Mouse (Mus musculus) brain, adult 2 months (tissue): ENCODE measurements at regions not wholly inside any gene's neighbourhood (a gene's known extent, or its start where the extent isn't known, plus 50 kb on each side); places are given as distances from the start of the nearest gene placed in this dataset.
A peak's percentile ranks its signal among the peaks of the same experiment; 100 is the strongest.

Experiments
- DNase-seq: peaks from one replicate; pipeline ENCODE4 v3.0.0; 2011; ENCODE audit warnings: low read depth, low spot score

DNA sequence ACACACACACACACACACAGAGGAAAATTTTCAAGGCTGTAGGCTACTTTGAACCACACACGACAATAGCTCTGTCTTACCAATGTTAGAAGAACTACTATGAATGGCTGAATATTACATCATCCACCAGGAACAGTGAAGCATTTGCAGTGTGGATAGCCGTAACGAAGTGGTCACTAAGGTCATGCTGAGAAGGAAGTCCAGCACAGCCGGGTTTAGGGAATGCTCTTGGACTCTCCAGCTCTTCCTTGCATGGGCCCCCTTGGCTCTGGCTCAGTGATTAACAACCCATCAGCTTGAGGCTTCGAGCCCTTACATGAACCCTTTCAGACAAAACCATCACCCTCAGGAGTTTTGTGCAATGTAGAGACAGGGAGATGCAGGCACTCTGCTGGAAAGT is 245.3 kb downstream of the Adamts20 start:
- no peak for DNase-seq

GRCm38 (mm10) chr15:94216703-94217102 is 248.5 kb downstream of the Adamts20 start:
- DNase-seq: no peak

GRCm38 (mm10) chr15:94214440-94214839 is 250.8 kb downstream of the Adamts20 start:
- DNase-seq: peak; percentile 35

DNA sequence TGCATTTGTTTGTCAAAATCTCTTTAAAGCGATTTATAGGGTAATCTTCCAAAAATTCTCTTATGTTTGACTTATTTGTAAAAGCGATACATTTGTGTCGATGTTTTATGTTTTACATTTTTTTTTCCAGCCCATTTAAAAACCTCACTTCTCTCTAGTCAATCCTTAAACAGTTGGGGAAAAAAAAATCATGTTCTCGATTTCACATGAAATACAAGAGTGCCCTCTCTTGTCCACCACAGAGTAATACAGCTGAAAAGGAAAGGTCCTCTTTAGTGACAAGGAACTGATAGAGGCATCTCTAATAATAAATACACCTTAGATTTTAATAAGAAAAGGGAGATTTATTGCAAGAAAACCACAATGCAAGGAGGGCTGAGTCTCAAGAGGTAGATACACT is 251.8 kb downstream of the Adamts20 start:
- peak; percentile 55 for DNase-seq

GRCm38 (mm10) chr15:94208476-94208875 is 256.7 kb downstream of the Adamts20 start:
- DNase-seq: no peak

GRCm38 (mm10) chr15:94206454-94206853 is 258.8 kb downstream of the Adamts20 start:
- DNase-seq: no peak

- DNase-seq: no peak
These were observed 259.8 kb downstream of the Adamts20 start for GRCm38 (mm10) chr15:94205309-94205893.

DNA sequence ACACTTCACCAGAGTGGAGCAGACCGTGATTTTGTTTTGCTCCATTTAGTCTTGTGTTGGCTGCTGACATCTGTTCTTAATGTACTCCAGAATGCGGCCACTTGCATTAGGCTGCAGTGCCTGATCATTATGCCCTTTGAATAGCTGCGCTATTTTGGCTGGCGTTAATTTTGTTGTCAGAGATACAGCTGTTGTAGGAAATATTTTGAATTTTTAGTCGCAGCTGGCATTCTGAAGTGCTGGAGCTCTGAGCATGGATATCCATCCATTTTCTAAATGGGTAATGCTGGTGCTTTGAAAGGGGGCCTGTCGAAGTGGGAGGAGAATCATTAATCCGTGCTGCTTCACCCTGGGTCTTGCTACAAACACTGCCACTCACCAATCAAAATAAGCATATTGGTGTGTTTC is 275.1 kb downstream of the Adamts20 start:
- DNase-seq: peak; percentile 55

- DNase-seq: no peak
These were observed 277.6 kb downstream of the Adamts20 start for GRCm38 (mm10) chr15:94187588-94187987.

DNA sequence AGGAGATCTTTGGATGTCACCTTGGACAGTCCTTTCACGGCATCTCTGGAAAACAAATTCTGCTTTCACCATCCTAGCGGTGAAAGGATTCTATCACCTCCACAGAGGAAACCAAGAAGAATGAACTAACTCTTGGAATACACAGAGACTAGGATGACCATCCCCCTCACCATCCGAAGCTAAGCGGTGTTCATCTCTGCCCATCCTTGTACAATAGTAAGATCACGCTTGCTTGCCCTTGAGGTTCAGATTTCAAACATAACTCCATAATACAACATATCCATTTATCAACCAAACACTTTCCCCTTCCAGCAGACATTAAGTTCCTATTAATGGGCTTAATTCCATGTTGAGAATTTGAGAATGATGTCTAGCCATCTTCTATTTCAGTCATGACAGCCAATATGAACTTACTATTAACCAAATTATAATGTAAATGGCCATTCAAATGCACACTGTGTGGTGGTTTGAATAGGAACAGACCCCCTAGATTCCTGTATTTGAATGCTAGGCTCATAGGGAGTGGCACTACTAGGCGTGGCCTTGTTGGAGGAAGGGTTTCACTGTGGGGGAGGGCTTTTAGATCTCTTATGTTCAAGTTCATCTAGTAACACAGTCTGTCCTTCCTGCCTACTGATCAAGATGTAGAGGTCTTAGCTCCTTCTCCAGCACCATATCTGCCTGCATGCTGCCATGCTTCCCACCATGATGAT is 281.4 kb downstream of the Adamts20 start:
- no peak for DNase-seq

DNA sequence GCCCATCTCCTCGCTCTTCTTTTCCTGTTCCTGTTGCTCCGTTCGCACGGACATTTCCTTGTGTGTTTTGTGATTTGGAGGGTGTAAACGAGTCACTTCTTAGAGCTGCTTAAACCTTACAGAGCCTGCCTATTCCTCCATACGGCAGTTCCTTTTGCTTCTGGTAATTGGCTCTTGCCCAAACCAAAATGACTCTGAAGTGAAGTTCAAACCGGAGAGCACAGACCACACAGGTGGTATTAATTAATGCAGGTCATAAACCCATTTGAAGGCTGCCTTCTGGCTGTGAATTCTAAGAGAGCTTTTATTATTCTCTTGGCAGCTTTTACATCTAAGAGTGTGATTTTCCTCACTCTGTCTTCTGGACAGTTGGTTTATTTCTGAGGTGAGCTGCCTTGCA is 291.1 kb downstream of the Adamts20 start:
- no peak for DNase-seq

- DNase-seq: peak; percentile 60
These were observed 304.4 kb downstream of the Adamts20 start for GRCm38 (mm10) chr15:94160806-94161205.

- peak; percentile 10 for DNase-seq
These were observed 325.7 kb downstream of the Adamts20 start for GRCm38 (mm10) chr15:94139534-94139958.

DNA sequence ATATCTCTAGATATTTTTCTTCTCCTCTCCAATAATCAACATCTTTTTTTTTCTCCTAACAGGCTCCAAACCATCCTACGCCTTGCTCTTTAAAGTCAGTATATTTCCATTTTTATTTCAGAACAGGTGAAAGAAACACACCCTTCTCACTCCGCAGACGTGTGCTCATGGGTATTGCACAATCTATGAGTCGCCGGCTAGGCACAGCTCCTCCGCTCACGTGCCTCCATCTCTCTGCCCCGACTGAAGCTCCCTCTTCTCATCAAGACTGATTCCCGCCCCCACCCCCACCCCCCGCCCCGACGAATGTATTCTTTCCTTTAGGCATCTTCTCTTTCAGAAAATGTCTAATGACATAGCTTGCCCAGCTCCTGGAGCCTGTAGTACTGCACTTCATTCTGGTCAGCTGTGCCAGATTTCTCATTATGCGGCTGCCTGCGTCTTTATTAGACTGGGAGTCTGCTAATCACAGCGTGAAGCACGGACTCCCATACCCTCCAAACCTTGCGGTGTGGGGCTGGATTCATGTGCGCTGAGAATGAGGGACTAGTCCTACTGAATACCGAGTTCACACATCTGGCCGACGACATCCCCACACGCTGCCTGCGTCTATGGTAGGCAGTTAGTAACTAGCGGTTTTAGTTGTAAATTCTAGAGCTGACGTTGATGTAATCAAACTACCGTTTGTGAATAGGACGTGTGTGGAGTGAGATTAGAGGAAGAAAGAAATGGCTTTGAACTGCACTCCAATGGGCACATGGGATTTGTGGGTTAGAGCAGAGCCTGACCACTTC is 327.9 kb downstream of the Adamts20 start:
- peak; percentile 74 for DNase-seq

- DNase-seq: peak; percentile 49
These were observed 352.4 kb downstream of the Adamts20 start for GRCm38 (mm10) chr15:94112801-94113200.

GRCm38 (mm10) chr15:94107186-94107716 is 358.0 kb downstream of the Adamts20 start:
- no peak for DNase-seq

GRCm38 (mm10) chr15:94090644-94091043 is 374.6 kb downstream of the Adamts20 start:
- no peak for DNase-seq

DNA sequence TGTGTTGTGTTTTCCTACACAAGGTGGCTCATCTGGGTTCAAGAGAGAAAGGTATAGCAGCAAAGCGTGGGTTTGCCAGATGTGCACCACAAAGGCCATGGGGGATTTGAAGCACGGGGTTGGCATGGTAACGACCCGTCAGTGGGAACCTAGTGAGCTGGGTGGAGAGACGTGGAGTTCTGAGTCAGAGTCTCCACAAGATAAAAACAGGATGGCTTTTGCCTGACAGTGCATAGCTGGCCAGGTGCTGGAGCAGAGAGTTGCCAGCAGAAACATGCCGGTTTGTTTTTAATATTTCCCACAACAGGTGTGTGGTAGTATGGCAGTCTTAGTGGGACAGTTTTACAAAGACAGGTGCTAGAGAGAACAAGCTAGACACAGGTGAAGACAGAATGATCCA is 375.4 kb downstream of the Adamts20 start:
- peak; percentile 50 for DNase-seq

GRCm38 (mm10) chr15:94082369-94082768 is 382.8 kb downstream of the Adamts20 start:
- DNase-seq: no peak

DNA sequence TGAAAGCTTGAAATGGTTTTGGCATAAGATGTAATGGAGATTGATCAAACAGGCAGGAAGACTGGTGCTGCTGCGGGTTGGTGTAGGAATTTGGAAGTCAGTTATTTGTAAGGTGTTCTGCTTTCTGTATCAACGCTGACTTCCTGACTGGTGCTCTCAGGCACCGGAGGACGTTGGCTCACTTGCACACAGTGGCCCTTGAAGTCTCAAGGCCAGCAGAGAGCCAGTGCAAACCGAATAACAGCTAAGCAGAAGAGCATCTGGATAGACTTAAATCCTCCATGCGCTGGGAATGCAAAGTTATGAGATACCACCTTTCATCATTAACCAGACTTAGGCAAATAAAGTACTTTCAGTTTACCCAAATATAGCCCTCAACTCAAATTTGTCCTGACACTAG is 388.2 kb downstream of the Adamts20 start:
- no peak for DNase-seq

DNA sequence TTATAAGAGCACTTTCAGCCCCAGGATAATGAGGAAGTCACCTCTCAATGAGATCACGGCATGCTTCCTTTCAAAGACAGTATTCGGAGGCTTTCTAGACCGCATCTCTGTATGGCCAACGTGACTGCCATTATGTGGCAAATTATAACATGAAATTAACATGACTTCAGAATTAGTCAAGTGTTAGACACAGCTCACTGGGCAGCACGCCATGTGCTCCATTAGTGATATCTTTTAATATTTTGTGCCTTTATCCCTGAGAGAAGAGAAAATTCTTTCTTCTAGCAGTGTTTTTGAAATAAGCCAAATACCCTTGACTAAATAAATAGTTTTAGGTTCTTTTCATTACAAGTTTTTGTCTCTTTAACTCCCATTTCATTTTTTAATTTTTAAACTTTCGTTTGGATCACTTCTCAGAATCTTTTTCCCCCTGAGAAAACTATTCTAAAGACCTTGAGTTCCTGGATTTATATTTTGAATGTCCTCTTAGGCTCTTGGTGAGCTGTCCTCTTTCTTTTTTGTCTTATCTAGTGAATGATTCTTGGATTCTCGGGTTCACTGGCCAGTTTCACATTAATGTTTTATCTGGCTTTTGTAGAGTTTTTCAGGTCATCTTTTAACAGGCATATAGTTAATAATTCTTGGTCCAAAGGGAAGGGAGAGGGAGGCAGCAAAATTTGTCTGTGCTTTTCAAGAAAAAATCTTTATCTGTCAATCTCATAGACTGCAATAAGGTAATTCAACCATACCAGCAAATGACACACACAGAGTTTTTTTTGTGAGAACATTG is 390.9 kb downstream of the Adamts20 start:
- DNase-seq: peak; percentile 19
